Mouse (Mus musculus): ENCODE measurements around the gene Ano9.

Ano9 gene

DNA sequence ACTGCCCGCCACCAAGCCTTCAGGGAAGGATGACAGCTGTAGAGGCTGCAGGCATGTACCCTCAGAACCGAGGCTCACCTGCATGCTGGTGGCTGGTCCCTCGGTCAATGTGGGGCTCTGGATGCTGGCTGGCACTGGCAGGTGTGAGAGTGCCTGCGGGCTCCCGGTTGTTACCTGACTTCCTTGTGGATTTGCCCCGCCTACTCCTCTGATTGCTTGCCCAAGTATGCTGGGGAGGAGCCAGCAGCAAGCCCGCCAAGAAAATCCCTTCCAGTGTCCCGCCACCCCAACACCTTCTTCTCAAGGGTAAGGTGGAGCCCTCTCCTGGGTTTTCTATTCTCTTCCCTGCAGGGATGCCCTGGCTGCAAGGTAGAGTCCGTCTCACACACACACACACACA, at the start of gene Ano9:
Ano9 (minus strand) TSS at position 171 of the 400 bp plus-strand sequence.
- no peak for DNase-seq (ENCODE audit: low spot score)

- DNase-seq (ENCODE audit: low spot score), result no peak
Measured at GRCm38 (mm10) chr7:141164850-141165249, 47.2 kb upstream of the Ano9 start.

DNA sequence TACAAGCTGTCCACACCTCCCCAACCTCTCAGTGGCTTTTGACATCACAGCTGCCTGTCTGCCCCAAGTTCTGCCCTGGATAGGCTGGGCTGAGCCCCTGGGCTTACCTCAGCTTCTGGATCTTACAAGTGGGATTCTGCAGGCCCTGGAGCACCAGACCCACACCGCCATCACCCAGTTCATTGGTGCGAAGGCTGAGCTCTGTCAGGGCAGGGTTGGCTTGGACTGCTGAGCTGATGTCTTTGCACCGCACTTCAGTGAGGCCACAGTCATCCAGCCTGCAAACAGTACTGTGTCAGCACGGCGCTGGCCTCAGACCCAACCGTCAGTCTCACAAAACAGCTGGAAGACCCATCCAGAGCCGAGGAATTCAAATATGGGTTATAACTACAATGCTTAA, 46.8 kb upstream of the Ano9 start:
- no peak for DNase-seq (ENCODE audit: low spot score)

DNA sequence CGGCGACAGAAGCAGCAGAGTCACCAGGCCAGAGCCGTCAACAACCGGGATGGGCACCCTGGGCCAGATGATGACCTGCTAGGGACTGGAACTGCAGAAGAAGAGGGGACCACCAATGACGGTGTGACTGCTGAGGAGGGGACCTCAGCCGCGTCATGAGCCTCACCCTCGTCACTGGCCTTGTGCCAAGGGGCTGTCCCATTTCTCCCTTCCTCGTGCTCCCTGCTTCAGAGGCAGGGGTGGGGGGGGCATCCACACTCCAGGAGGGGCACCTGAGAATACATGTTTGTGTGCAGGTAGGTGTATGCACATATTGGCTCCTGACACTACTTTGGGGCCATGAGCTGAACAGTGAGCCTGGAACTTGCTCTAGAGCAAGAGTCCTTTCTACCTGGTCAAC, 37.8 kb upstream of the Ano9 start:
- no peak for DNase-seq (ENCODE audit: low spot score)

GRCm38 (mm10) chr7:141148639-141149038, 31.0 kb upstream of the Ano9 start:
- DNase-seq (ENCODE audit: low spot score), result no peak

DNA sequence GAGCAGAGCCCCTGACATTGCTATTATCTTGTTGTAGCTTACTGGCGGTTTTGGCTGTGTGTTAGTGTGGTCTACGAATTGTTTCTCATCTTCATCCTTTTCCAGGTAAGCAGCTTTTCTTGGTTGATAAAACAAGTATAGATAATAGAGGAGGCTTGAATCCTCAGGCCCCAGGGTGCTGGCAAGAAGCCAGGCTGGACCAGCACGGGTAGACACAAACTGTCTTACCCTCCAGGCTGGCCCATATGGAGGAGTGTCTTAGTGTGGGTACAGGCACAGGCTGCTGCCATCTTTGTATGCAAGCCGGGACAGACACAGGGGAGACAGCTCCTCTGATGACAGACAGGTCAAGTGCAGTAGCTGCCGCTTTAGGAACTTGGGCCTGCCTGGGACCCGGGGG, 29.4 kb upstream of the Ano9 start:
- DNase-seq (ENCODE audit: low spot score), result no peak

DNA sequence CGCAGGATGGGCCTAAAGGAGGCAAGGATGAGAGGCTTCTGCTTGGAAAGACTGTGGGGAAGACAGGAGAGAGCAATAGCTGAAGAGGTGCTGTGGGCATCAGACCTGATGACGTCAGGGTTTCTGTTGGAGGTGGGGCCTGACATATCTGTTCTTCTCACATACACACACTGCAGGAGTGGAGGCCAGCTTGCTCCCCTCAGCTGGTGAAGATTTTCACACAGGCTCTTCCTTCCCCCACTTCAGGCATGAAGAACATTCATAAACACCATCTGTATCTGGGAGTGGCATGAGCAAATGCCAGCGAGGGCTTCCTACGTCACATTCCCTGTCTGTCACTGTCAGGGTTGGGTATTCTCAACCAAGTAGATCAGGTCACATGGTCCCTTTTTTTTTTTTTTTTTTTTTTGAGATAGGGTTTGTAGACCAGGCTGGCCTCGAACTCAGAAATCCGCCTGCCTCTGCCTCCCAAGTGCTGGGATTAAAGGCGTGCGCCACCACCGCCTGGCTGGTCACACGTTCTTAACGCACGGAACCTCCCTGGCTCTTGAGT, 28.5 kb upstream of the Ano9 start:
- DNase-seq (ENCODE audit: low spot score), result no peak

DNA sequence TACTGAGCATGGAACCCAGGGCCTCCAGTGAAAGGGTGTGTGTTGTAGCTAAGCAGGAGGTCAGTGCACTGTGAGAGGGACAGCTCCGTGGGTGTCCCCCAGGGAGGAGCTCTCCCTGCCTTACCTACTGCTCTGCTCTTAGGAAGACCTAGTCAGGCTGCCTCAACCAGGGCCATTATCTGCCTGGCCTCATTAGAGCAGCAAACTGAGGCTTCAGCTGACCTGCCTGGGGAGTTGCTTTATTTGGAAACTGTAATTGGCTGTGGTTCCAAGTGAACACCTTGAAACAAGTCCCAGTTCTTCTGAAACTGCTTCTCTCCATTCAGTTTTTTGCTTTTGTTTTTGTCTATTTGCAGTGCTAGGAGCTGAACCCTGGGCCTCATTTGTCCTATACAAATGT, 27.8 kb upstream of the Ano9 start:
- no peak for DNase-seq (ENCODE audit: low spot score)

GRCm38 (mm10) chr7:141144650-141145049, 27.0 kb upstream of the Ano9 start:
- no peak for DNase-seq (ENCODE audit: low spot score)

DNA sequence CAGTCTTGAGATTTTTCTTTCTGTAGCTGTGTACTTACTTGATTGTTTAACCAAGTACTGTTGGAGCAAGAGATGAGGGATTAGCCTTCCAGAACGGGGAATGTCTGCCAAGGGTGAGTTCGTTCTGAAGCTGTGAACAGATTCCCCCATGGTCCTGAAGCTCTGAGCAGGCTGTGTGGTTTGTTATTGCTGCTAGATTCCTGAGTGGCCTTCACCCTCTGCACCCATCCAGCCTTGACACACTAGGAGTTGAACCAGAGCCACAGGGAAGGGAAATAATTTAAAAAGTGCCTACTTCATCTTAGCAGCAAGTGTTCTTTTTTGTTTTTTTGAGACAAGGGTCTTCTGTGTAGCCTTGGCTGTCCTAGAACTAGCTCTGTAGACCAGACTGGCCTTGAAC, 26.3 kb upstream of the Ano9 start:
- no peak for DNase-seq (ENCODE audit: low spot score)

DNA sequence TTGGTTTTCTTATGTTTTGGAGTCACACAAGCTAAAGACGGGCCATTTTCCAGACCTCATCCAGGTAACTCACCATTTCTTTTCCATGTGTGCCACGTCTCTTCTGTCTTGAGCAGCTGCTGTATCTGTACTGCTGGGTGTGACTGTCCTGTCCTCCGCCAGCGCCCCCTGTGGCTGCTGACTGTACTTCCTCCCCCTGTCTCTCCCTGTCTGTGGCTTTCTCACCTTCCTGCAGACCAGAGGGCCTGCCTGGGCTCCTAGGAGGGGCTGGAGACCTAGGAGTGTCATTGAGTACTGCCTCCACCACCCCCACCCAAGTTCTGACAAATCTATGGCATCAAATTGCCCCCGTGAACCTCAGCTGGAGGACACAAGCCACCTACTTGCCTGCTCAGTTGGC, 25.5 kb upstream of the Ano9 start:
- no peak for DNase-seq (ENCODE audit: low spot score)

DNA sequence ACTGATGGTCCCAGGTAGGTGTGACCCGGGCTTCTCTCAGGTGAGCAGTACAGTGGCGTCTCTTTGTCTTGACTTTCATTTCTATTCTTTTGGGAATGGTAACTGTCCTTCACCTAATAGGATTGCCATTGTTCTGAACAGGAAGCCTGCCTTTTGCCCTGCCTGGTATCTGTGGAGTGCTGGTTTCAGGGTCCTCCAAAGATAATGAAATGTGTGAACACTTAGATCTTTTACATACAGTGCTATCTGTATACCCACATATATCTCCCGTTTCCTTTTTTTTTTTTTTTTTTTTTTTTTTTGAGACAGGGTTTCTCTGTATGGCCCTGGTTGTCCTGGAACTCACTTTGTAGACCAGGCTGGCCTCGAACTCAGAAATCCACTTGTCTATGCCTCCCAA, 23.7 kb upstream of the Ano9 start:
- no peak for DNase-seq (ENCODE audit: low spot score)

DNA sequence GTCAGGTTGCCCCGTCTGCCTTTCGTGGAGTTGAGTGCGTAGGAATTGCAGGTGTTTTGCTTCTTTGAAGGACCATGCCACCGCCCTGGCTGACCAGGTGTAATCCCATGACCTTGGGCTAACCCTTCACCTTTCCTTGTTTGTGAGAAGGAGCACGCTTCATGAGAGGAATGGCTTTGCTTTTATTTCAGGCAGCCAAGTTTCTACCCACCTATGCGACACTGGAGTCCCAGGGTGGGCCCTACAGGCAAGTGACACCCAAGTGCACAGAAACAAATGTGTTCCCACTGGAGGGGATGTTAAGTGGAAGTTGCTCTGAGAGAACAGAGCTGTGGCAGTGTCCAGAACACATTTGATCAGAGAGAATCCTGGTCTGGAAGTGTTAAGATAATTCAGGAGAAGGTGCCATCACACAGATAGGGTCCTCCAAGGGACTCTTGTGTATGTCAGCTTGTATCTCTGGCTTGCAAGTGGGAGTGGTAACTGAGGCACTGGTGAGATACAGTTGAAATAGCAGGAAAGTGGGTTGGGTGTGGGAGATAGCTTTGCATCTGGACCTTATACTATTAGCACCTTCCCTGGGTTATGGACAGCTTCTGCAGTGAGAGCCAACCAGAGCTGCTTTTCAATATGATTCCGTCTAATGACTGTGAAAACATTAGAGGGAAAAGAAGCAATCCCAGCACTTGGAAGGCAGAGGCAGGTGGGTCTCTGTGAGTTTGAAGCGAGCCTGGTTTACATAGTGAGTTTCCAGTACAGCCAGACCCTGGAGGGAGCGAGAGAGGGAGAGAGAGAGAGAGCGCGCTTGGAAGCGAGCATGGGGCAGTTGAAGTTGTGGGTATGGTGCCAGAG, 14.5 kb upstream of the Ano9 start:
- no peak for DNase-seq (ENCODE audit: low spot score)

GRCm38 (mm10) chr7:141131024-141131820, 13.6 kb upstream of the Ano9 start:
- peak; percentile 80 for DNase-seq (ENCODE audit: low spot score)

DNA sequence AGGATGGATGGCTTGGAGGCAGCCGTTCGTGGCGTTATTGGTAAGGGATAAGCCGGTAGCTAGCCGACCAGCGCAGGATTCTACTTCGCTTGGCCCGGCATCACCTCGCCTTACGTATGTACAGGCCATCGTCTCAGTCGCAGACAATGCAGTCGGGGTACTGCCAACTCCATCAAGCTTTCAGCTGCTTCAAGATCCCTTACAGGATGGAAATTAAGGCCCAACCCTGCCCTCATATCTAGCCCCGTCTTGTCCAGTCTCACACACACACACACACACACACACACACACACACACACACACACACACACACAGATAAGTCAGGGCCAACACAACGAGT, 5.9 kb upstream of the Ano9 start:
- DNase-seq (ENCODE audit: low spot score), result no peak

DNA sequence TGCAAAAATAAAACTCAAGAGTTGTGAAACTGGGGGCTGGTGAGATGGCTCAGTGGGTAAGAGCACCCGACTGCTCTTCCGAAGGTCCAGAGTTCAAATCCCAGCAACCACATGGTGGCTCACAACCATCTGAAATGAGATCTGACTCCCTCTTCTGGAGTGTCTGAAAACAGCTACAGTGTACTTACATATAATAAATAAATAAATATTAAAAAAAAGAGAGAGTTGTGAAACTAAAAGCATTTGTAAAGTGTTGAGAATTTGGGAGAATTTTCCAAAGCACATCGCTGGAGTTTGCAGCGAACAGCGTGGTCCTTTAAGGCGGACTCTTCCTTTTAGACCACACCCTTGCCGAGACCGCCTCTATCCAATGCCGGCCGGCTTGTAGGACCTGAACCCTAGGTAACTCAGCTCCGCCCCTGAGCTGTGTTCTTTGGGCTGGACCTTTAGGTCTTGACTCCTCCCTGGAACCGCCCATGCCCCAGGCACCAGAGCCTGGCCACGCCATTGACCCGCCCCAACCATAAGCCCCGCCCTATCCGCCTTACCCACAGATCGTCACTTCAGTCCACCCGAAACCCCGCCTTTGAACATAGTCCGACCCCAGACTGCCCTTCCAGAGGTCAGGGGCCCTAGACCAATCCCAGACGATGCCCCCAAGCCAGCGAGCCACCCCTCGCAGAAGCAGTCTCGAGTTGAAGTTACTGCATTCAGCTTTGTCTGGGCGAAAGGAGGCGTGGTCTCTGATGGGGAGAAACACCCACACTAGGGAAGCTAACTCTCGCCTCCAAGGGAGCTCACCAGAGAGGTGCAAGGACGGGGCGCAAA, 5.3 kb upstream of the Ano9 start:
- peak; percentile 85 for DNase-seq (ENCODE audit: low spot score)

DNA sequence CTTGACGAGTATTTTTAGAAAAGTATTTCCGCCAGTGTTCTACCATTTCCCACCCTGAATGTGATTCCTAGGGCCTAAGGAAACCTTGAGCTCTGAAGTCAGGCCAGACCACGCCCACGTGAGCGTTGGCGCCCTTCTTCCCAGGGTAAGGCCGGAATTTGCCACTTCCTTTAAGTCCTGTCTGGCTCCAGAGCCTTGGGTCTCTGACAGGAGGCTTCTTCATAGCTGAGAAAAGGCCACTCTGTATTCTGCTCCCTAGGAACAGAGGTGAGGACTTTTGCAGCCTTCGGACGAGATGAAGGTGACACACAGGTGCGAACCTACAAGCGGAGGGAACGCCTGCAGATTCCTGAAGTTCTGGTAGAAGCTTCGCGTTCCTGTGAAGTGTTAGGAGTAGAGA, 4.6 kb upstream of the Ano9 start, which contains the start of gene Ptdss2:
Ptdss2 (plus strand) TSS at position 138 of the 400 bp plus-strand sequence.
- DNase-seq (ENCODE audit: low spot score), result no peak

DNA sequence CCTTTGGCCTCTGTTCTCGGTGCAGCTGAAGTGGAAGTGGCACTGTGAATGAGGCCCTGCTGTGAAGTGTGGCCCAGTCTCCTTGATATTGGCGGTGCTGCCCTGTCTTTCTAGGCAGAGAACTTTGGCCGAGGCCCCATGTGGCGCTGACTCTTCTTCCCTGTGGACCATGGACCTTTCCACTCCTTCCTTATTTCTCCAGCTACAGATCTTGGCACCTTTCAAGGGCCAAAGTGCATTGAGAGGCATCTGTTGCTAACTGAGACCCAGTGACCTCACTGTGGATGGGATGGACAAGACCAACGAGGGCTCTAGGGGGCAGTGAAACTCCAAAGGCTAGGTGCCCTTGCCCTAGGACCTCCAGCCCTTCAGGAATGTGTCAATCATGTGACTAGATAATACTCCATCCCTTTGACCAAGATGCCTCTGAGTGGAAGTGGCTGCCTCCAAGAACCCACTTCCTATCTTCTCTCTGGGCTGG, 3.5 kb upstream of the Ano9 start:
- no peak for DNase-seq (ENCODE audit: low spot score)

DNA sequence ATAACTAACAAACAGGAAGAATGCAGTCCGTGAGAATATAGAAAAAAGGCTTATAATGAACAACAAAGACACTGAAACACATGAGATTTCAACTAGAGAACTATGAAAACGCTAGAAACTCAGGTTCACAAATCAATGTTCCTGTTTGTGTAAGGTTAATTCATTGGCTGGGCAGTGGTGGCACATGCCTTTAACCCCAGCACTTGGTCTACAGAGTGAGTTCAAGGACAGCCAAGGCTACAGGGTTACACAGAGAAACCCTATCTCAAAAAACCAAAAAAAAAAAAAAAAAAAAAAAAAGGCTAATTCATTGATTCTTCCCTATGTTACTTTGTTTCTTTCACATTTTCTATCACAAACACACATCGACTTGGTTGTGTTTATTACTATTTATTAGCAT, 3.0 kb upstream of the Ano9 start:
- no peak for DNase-seq (ENCODE audit: low spot score)

DNA sequence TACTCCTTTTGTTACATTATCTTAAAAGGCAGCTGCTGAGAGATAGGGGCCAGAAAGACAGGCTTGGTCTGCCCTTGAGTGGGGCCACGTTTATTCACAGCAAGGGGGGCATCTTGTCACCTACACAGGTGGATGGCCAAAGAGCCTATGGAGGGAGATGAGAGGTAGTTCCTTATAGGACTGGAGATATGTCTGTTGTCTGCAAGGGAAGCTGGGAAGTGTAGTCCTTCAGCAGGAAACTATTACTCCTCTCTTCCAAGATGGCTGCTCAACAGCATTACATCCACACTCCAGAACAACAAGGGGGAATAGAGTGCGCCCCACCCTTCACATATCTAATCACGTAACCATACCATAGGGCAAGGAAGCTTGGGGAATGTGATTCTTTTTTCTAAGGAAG, 1.9 kb upstream of the Ano9 start:
- DNase-seq (ENCODE audit: low spot score), result no peak

GRCm38 (mm10) chr7:141115874-141116273, 1.7 kb downstream of the Ano9 start:
- DNase-seq (ENCODE audit: low spot score), result no peak

- no peak for DNase-seq (ENCODE audit: low spot score)
Measured at GRCm38 (mm10) chr7:141103161-141103560, 14.4 kb downstream of the Ano9 start.
